Mouse (Mus musculus) forebrain, embryonic 15.5 days (tissue): ENCODE measurements around the gene Rps26. TPM values are rescaled to one million over a fixed set of nuclear protein-coding genes. Genes with fewer than 3 reads are reported as not detected.
"Not testable (repeated sequence)": the region's sequence is repeated elsewhere in the genome, so short reads cannot be mapped to it uniquely, and the experiment has no call there.

Source experiments
- ATAC-seq: fragments of 200-750 bp; cut with Nextera tagmentation; replicated peaks from 2 replicates; pipeline ENCODE4 v1.8.0; 2017; ENCODE audit warnings: mild to moderate bottlenecking, moderate TSS enrichment, moderate library complexity
- H3K27ac ChIP-seq: fragments of 300-500 bp; sonication (generic); replicated peaks from 2 replicates; pipeline ENCODE4 v1.5.1; 2015; ENCODE audit warnings: mild to moderate bottlenecking, inconsistent platforms
- H3K27me3 ChIP-seq: fragments of 300-500 bp; sonication (generic); 2 replicates; pipeline ENCODE4 v1.6.1; 2015; ENCODE audit warnings: inconsistent platforms
- H3K36me3 ChIP-seq: fragments of 300-500 bp; sonication (generic); 2 replicates; pipeline ENCODE4 v1.6.1; 2015; ENCODE audit warnings: mild to moderate bottlenecking, inconsistent platforms
- H3K4me1 ChIP-seq: fragments of 300-500 bp; sonication (generic); 2 replicates; pipeline ENCODE4 v1.6.1; 2015; ENCODE audit warnings: inconsistent platforms
- H3K4me2 ChIP-seq: fragments of 300-500 bp; sonication (generic); replicated peaks from 2 replicates; pipeline ENCODE4 v1.6.1; 2015; ENCODE audit warnings: mild to moderate bottlenecking, inconsistent platforms
- H3K4me3 ChIP-seq: fragments of 300-500 bp; sonication (generic); 2 replicates; pipeline ENCODE4 v1.5.1; 2015; ENCODE audit warnings: mild to moderate bottlenecking, inconsistent platforms
- H3K9ac ChIP-seq: fragments of 300-500 bp; sonication (generic); replicated peaks from 2 replicates; pipeline ENCODE4 v1.6.1; 2015; ENCODE audit warnings: mild to moderate bottlenecking, inconsistent platforms
- H3K9me3 ChIP-seq: fragments of 300-500 bp; sonication (generic); 2 replicates; pipeline ENCODE4 v1.6.1; 2016; ENCODE audit warnings: inconsistent platforms
- WGBS: fragments of 180-500 bp; shearing (Covaris S2); methylation state at CpG from one replicate; pipeline ENCODE4 v1.1.7; 2015; ENCODE audit warnings: mixed read lengths; 5-methylcytosine and 5-hydroxymethylcytosine counted together
- polyA plus RNA-seq: library from polyadenylated mRNA; unstranded; fragments of >200 nt; fragmentation: Nextera tagmentation; extraction: Ambion mirVana; gene quantifications from 2 replicates; pipeline ENCODE4 v1.2.1, GENCODE M21; 2015

Gene Rps26
- polyA plus RNA-seq, 1 experiment from 2014 or later = 441 TPM

- H3K27ac ChIP-seq = no peak overlapping the region
- H3K4me3 ChIP-seq = no peak overlapping the region
- H3K9ac ChIP-seq = no peak overlapping the region
- H3K9me3 ChIP-seq = no peaks in the 10 kb centered on the region
- WGBS = 94% methylated on average over 13 of the region's 13 CpGs
- H3K4me1 ChIP-seq = no peaks in the 10 kb centered on the region
- no peaks in the 10 kb centered on the region for H3K27me3 ChIP-seq
- peaks cover 56% of the 10 kb centered on the region for H3K36me3 ChIP-seq
- H3K4me2 ChIP-seq = no peak overlapping the region
- ATAC-seq = no peak
These were observed 9.2 kb upstream of the Rps26 start for GRCm38 (mm10) chr10:128635697-128636096.

- H3K27me3 ChIP-seq = peaks cover 3% of the 10 kb centered on the region; the same call in 1 of the 2 replicates
- H3K4me1 ChIP-seq = no peaks in the 10 kb centered on the region
- H3K9me3 ChIP-seq = no peaks in the 10 kb centered on the region
- no peak for ATAC-seq
- no peak overlapping the region for H3K9ac ChIP-seq
- H3K36me3 ChIP-seq = peaks cover 25% of the 10 kb centered on the region
- H3K4me2 ChIP-seq = no peak overlapping the region
- H3K4me3 ChIP-seq = no peak overlapping the region
- 15% methylated on average over 6 of the region's 6 CpGs for WGBS
- no peak overlapping the region for H3K27ac ChIP-seq
These were observed 5.0 kb upstream of the Rps26 start for GRCm38 (mm10) chr10:128631571-128631970.

GRCm38 (mm10) chr10:128630306-128630705 is 3.8 kb upstream of the Rps26 start:
- peaks cover 15% of the 10 kb centered on the region for H3K36me3 ChIP-seq
- not testable (repeated sequence) for H3K27me3 ChIP-seq, H3K4me1 ChIP-seq, H3K9me3 ChIP-seq, ATAC-seq, H3K27ac ChIP-seq, H3K4me3 ChIP-seq, H3K4me2 ChIP-seq, H3K9ac ChIP-seq
- 83% methylated on average over 5 of the region's 5 CpGs for WGBS

- no peak overlapping the region for H3K9ac ChIP-seq
- H3K9me3 ChIP-seq = no peaks in the 10 kb centered on the region
- ATAC-seq = no peak
- H3K27me3 ChIP-seq = peaks cover 3% of the 10 kb centered on the region; the same call in 1 of the 2 replicates
- H3K4me2 ChIP-seq = no peak overlapping the region
- peaks cover 15% of the 10 kb centered on the region for H3K36me3 ChIP-seq
- H3K4me1 ChIP-seq = peaks cover 10% of the 10 kb centered on the region
- WGBS = 79% methylated on average over 2 of the region's 2 CpGs
- no peak overlapping the region for H3K4me3 ChIP-seq
- no peak overlapping the region for H3K27ac ChIP-seq
These were observed 3.2 kb upstream of the Rps26 start for GRCm38 (mm10) chr10:128629746-128630145.

GRCm38 (mm10) chr10:128627398-128628317 is 1.1 kb upstream of the Rps26 start:
- H3K9me3 ChIP-seq = no peaks in the 10 kb centered on the region
- H3K27me3 ChIP-seq = peaks cover 3% of the 10 kb centered on the region; the same call in 1 of the 2 replicates
- H3K27ac ChIP-seq = peak overlapping the region; percentile 88; the same call in 1 of the 2 replicates
- peaks cover 10% of the 10 kb centered on the region for H3K4me1 ChIP-seq
- WGBS = 87% methylated on average over 10 of the region's 10 CpGs
- no peak for ATAC-seq
- H3K36me3 ChIP-seq = peaks cover 23% of the 10 kb centered on the region
- H3K9ac ChIP-seq = no peak overlapping the region
- no peak overlapping the region for H3K4me2 ChIP-seq
- H3K4me3 ChIP-seq = no peak overlapping the region

- Histone ChIP-seq H3K4me2 (peak overlapping the region; percentile 58), H3K27ac (peak overlapping the region; percentile 74), H3K4me1 (peaks cover 10% of the 10 kb centered on the region), H3K9ac (peak overlapping the region; percentile 96), H3K27me3 (peaks cover 3% of the 10 kb centered on the region; the same call in 1 of the 2 replicates), H3K9me3 (no peaks in the 10 kb centered on the region), H3K36me3 (peaks cover 23% of the 10 kb centered on the region), H3K4me3 (peak overlapping the region; percentile 96)
- ATAC-seq = no peak
- 49% methylated on average over 7 of the region's 7 CpGs for WGBS
These were observed 1.2 kb downstream of the Rps26 start for GRCm38 (mm10) chr10:128625287-128625894.

GRCm38 (mm10) chr10:128623106-128623613 is 3.4 kb downstream of the Rps26 start:
- not testable (repeated sequence) for ATAC-seq, H3K4me3 ChIP-seq, H3K27me3 ChIP-seq, H3K27ac ChIP-seq, H3K9ac ChIP-seq, H3K9me3 ChIP-seq, H3K4me2 ChIP-seq
- peaks cover 23% of the 10 kb centered on the region for H3K36me3 ChIP-seq
- H3K4me1 ChIP-seq = peaks cover 10% of the 10 kb centered on the region
- WGBS = 88% methylated on average over 4 of the region's 4 CpGs

- ATAC-seq = no peak
- no peak overlapping the region for H3K4me3 ChIP-seq
- no peak overlapping the region for H3K9ac ChIP-seq
- peaks cover 23% of the 10 kb centered on the region for H3K36me3 ChIP-seq
- WGBS = 80% methylated on average over 4 of the region's 4 CpGs
- peaks cover 10% of the 10 kb centered on the region for H3K4me1 ChIP-seq
- no peaks in the 10 kb centered on the region for H3K27me3 ChIP-seq
- no peak overlapping the region for H3K27ac ChIP-seq
- no peak overlapping the region for H3K4me2 ChIP-seq
- H3K9me3 ChIP-seq = no peaks in the 10 kb centered on the region
These were observed 3.8 kb downstream of the Rps26 start for GRCm38 (mm10) chr10:128622702-128623101.

GRCm38 (mm10) chr10:128621986-128622520 is 4.5 kb downstream of the Rps26 start:
- Histone ChIP-seq H3K4me3 (no peak overlapping the region), H3K36me3 (peaks cover 23% of the 10 kb centered on the region), H3K27me3 (no peaks in the 10 kb centered on the region), H3K27ac (no peak overlapping the region), H3K9ac (no peak overlapping the region), H3K9me3 (no peaks in the 10 kb centered on the region), H3K4me2 (no peak overlapping the region), H3K4me1 (peaks cover 10% of the 10 kb centered on the region)
- no peak for ATAC-seq
- WGBS = 74% methylated on average over 3 of the region's 3 CpGs

GRCm38 (mm10) chr10:128620241-128620640 is 6.3 kb downstream of the Rps26 start:
- no peak for ATAC-seq
- Histone ChIP-seq H3K4me1 (peaks cover 5% of the 10 kb centered on the region), H3K4me2 (no peak overlapping the region), H3K36me3 (peaks cover 23% of the 10 kb centered on the region), H3K27me3 (no peaks in the 10 kb centered on the region), H3K9ac (no peak overlapping the region), H3K9me3 (no peaks in the 10 kb centered on the region), H3K27ac (no peak overlapping the region), H3K4me3 (no peak overlapping the region)

GRCm38 (mm10) chr10:128619148-128619547 is 7.4 kb downstream of the Rps26 start:
- 85% methylated on average over 5 of the region's 5 CpGs for WGBS
- not testable (repeated sequence) for H3K27ac ChIP-seq, H3K9me3 ChIP-seq, H3K4me2 ChIP-seq, H3K9ac ChIP-seq, H3K4me3 ChIP-seq, H3K27me3 ChIP-seq, ATAC-seq, H3K4me1 ChIP-seq
- H3K36me3 ChIP-seq = peaks cover 13% of the 10 kb centered on the region

- no peaks in the 10 kb centered on the region for H3K9me3 ChIP-seq
- H3K27ac ChIP-seq = no peak overlapping the region
- 82% methylated on average over 1 of the region's 1 CpGs for WGBS
- no peak overlapping the region for H3K9ac ChIP-seq
- no peaks in the 10 kb centered on the region for H3K4me1 ChIP-seq
- peaks cover 2% of the 10 kb centered on the region; the same call in 1 of the 2 replicates for H3K27me3 ChIP-seq
- ATAC-seq = no peak
- peaks cover 8% of the 10 kb centered on the region for H3K36me3 ChIP-seq
- H3K4me2 ChIP-seq = no peak overlapping the region
- H3K4me3 ChIP-seq = no peak overlapping the region
These were observed 8.0 kb downstream of the Rps26 start for GRCm38 (mm10) chr10:128618570-128618969.
